Mouse (Mus musculus) lung, postnatal 4 days (tissue): ENCODE measurements around the gene Mrgpra6.

Experiments
- DNase-seq, 2 experiments: peaks; one replicate each; pipeline ENCODE4 v3.0.0; 2021

The Mrgpra6 gene

DNA sequence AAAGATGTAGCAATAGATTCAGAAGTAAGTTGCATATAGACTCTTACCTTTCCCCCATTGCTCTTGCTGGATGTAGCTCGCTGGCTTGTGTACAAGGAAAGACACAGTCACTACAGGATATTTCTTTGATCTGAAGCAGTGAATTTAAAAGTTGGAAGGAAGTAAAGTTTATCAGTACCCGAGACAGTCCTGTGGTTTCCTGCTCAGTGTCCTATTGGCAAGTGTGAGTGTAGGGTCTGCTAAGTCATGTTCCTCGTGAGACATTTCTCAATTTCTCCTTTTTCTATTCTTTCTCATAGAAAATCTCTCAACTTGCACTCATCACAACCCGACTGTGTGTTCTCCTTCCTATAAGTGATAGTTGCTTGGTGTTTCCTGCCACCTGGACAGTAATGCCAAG, at the start of gene Mrgpra6:
TSS of gene Mrgpra6 (minus strand) at position 91 of the 400 bp plus-strand sequence.
- DNase-seq: no peak

DNA sequence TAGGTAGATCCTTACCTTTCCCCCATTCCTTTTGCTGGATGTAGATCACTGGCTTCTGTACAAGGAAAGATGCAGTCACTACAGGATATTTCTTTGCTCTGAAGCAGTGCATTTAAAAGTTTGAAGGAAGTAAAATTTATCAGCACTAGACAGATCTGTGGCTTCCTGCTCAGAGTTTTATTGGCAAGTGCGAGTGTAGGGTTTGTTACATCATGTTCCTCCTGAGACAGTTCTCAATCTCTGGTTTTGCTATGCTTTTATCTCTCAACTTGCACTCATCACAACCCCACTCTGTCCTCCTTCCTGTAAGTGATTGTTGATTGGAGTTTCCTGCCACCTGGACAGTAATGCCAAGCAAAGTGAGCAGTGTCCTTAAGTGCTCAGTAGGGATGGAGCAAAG, 48.0 kb upstream of the Mrgpra6 start, which contains the start of gene Mrgpra9:
TSS of gene Mrgpra9 (minus strand) at position 79 of the 400 bp plus-strand sequence.
- no peak for DNase-seq

DNA sequence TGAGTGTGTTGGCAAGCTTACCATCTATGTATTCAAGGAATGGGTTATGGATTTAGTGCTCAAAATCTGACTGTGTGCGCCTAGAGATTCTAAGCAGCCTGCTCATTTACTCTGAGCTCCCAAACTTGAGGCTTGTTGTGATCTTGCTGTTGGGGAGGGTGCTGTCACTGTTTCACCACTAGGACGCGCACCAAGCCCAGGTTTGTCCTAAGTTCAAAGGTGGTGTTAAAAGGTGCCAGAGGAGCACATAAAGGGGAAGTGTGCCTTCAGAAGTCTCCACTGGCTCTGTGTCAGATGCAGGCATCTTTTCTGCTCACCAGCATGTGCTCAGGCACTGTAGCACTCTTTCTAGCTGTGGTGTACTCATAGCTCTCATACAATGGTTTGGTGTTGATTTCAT, 39.9 kb upstream of the Mrgpra6 start:
- DNase-seq: peak in 1 of 2 experiments; percentile 5

DNA sequence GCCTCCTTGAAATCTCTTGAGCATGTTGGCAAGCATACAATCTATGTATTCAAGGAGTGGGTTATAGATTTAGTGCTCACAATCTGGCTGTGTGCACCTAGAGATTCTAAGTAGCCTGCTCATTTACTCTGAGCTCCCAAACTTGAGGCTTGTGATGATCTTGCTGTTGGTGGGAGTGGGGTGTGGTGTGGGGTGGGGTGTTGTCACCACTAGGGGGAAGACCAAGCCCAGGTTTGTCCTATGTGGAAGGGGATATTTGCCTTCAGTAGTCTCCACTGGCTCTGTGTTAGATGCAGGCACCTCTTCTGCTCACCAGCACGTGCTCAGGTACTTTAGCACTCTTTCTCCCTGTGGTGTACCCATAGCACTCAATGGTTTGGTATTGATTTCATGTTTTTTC, 9.4 kb downstream of the Mrgpra6 start:
- DNase-seq: no peak

DNA sequence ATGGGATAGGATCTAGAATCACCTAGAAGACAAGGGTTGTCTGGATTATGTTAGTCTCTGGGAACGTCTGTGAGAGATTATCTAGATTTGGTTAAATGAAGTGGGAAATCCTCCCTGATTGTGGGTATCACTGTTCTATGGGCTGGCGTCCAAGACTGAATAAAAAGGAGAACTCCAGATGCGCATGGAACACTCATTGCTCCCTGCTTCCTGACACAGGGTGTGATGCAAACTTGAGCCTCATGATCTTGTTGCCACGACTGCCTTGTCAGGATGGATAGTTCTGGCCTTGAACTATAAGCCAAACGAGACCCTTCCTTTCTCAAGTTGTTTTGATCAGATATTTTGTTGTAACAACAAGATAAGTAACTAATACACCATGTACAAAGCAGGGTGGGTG, 33.9 kb downstream of the Mrgpra6 start:
- no peak for DNase-seq

DNA sequence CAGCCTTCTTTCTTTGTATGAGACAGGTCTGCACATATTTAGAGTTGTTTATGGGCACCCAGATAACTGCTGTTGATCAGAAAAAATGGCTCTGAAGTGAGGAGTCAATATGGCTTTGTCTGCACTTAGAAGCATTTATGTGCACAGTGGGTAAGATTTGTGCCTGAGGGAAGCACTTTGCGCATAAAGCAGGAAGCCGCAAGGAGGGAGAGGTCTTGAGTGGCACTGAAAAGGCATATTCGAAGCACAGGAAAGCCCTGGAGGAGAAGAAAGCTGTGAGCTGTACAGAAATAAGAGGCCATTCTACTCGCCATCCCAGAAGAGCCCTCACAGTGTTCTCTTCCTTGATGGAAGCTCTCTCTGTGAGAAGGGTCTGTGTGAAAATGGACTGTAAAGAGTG, 39.7 kb downstream of the Mrgpra6 start:
- peak in 1 of 2 experiments; percentile 1 for DNase-seq

DNA sequence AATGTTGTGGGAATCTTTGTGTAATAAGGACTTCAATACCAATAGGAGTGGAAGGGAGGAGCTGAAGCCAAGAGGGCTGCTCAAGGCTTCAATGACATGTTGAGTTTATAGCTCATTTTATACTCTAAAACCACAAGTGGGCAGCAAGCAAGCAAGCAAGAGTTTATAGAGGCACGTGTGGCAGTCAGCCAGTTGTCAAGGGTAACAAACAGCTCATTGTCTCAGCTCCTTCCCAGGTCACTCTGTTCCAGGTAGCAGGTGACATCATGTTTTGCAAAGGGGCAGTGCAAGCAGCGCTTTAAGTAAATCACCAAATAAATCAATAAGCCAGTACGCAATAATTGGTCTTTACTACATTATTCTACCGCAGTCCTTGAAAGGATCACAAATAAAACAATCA, 41.5 kb downstream of the Mrgpra6 start:
- peak in 1 of 2 experiments; percentile 4 for DNase-seq

DNA sequence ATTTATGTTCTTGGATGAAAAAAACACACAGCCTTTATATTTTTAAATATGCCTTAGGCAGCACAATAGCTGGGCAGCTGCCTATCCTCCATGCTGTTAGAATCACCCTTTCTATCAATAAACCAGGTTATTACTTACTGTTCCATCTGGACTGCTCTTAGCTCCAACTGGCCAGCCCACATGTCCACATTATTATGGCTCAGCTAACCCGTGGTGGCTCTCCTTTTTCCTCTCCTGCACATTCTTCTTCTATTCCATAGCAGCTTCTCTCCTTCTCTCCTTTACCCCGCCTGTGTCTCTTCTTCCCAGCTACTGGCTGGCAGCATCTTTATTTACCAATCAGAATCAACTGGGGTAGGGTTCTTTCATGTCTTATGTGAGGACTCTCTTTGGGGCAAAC, 46.3 kb downstream of the Mrgpra6 start:
- no peak for DNase-seq

DNA sequence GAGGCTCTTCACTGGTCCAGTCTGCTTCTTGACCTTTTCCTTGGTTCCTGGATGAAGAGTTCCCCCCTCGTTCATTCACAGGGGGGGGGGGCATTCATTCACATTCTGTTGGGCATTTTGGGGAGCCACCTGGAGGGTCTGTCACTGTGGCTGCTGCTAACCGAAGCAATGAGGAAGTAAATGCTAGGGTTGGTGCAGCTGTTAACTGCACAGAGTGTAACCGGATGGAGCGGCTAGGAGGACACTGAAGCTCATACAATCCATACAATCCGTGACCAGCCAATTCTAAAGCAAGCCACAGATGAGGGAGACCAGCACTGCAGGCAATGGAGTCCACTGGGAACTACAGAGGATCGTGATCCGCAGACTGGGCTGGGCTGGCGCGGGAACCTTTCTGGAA, 47.0 kb downstream of the Mrgpra6 start:
- DNase-seq: peak in 1 of 2 experiments; percentile 8

DNA sequence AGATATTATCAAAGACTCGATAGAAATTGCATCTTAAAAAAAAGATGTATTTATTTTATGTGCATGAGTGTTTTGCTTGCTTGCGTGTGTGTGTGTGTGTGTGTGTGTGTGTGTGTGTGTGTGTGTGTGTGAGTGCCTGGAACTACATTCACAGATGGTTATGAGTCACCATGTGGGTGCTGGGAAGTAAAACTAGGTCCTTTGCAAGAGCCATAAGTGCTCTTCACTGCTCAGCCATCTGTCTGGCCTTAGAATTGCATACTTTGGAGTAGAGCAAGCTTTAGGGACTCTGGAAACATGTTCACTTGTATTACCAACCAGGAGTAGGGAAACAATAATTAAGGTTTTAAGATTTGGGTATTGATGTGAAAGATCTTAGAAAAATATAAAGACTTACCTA, 48.9 kb downstream of the Mrgpra6 start:
- DNase-seq: no peak

DNA sequence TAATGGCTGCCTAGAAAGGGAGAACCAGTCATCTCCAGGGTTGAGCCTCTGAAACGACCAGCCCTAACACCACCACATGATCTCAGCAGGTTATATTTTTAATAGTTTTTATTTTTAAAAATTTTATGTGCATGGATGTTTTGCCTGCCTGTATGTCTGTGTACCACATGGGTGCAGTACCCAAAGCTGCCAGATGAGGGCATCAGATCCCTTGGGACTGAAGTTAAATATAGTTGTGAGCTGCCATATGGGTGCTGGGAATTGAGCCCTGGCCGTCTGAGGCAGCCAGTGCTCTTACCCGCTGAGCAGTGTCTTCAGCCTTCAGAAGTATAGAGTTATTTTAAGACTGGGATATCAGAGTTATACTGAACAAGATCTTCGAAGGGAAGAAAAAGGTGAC, 49.3 kb downstream of the Mrgpra6 start:
- DNase-seq: peak in 1 of 2 experiments; percentile 14

DNA sequence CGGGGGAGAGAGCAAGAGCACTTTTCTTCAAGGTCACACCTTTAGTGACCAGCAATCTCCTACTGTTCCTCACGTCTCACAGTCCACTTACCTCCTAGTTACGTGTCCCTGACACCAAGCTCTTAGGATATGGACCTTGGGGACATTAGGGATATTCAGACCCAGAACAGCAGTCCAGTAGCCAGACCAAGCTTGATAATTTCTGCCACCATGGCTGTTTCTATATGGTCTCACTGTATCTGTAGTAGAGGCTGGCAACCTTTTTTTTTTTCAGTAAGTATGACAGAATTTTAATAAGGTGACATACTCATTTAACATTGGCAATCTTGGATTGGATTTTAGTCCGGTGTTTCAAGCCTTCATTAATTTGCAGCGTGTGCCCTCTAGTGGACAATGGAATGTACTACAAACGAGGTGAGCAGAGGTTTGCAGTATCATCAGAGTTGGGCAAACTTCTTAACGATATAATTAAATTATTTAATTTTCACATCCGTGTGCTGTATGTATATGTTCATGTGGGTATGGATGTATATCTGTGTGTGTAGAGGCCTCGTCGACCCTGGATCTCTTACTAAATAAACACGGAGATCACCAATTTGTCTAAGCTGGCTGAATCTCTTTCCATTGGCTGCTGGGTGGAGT, 54.2 kb downstream of the Mrgpra6 start:
- DNase-seq: peak in 1 of 2 experiments; percentile 46

DNA sequence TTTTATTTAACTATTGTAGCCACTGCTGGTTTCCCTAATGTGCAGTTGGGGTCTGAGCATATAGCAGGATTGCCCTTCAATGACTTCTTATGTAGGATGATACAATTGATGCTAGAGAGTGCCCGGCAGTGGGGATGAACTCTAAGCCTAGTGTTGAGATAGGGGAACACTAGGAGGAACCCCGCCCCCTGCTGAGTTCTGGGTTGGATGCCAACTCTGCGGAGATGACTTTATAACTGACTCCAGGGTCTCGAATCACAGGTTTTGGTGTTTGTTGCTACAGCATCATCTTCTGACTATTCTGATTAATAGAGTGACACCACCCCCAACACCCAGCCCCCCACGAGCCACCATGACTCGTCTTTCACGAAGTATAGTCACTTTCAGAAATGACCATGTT, 56.4 kb downstream of the Mrgpra6 start:
- no peak for DNase-seq

DNA sequence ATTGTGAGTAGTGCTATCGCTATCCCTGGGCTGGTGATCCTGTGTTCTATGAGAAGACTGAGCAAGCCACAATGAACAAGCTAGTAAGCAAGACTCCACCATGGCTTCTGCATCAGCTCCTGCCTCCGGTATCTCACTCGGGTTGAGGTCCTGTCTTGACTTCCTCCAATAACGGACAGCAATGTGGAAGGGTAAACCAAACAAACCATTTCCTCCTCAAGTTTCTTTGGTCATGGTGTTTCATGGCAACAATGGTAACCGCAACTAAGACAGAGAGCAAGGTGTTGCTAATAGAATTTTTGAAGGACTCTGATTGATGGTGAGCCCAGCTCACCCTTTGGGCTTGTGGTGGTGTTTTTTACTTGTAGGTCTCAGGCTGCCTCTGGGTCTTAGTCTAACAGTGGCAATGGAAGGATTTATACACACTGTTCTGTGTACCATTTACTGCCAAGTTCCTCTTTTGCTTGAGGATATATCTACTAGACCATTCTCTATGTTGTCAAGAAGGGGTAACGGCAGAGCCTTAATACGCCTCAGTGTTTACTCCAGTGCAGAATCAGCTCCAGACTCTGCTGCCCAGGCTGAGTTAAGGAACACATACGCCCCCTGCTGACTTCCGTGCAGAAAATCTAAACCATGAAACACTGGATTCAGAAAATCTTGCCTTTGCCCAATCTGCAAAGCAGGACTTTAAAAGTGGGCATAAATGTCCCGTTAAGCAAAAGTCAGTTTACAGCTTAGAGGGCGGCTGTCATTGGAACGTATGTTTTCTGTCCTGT, 58.5 kb downstream of the Mrgpra6 start:
- peak; percentile 33 to 57 for DNase-seq

DNA sequence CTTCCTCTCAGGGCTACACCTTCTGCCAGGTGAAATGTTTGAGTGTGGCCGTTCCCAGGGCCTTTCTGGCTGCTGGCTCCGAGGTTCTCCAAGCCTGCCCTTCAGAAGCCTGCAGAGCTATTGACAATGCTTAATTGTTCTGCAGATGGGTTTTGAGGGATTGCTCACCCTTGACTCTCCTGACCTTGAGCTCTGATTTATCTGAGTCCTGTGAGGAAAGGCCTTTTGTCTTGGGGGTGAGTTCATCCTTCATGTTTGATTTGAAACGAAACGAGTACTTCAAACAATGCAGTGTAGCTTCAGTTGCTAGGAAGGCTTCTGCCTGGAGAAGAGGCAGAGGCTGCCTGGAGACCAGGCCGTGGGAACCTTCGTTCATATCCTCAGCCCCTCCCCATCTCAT, 60.4 kb downstream of the Mrgpra6 start:
- no peak for DNase-seq

DNA sequence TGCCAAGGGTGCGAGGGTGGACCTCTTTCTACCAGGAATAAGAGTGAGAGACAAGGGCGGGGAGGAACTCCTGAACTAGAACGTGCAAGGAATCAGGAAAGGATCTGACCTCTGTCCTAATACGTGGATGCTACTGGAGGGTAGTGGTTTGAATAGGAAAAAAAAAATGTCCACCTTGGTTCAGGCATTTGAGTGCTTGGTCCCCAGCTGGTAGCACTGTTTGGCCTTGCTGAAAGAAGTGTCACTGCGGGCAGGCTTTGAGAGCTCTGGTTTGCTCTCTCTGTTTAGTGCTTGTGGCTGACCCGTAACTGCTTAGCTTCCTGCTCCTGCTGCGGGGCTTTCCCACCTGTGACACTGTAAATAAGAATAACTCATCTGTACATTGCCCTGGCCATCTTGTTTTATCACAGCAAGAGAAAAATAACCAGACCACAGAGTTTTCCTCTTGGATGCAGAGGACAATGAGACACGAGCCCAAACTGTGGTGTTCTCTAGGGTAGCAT, 64.8 kb downstream of the Mrgpra6 start:
- DNase-seq: no peak
